Mouse (Mus musculus): ENCODE measurements around the gene Ankrd11.

The Ankrd11 gene

DNA sequence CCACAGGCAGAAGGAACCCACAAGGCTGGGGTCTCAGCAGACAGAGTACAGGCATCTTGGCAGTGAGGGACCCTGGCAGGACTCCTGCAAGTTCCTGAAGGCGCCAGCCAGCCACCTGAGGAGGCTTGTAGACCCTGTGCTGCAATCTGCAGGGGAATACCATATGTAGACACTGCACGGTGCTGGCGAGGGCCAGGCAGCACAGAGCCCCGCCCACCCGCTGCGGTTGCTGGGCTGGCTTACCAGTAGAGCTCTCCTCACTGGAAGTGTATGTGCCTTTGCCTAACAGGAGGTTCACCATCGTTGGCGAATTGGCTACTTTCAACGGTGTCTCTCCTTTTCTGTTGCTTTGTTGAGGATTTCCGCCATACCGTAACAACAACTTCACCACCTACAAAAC is 145.8 kb downstream of the Ankrd11 start:
- no peak for DNase-seq (ENCODE audit: low spot score)

DNA sequence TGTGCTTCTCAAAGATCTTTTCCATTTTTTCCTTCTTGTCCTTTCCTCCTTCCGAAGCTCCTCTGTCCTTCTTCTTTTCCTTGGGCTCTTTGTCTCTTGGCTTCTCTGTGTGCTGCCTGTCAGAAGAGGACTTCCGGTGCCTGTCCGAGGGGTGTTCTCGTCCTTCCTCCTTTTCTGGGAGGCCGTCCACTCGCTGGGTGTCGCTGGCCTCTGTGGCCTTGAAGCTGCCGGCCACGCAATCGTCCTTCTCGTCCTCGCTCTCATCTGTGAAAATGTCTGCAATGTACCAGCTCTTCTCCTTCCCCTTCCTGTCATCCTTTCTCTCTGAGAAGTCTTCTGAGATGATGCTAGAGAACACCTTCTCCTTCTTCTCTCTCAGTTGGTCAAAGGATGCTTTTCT is 148.6 kb downstream of the Ankrd11 start:
- no peak for DNase-seq (ENCODE audit: low spot score)

DNA sequence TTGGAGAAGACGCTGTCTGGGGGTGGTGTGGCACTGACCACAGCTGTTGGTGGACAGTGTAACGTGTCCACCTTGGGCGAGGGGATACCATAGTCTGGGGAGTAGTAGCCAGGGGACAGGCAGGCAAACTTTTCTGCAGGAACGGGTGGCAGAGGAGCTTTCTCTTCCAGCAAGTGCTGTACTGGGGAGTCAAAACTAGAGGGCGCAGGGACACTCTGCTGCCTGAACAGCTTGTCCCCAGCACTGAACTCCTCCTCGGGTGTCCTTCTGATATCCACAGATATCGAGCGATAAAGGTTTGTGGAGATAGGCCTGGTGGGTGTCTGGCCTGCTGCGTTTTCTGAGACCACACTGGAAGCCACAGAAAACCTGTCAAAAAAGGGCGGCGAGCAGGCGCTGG is 150.6 kb downstream of the Ankrd11 start:
- DNase-seq (ENCODE audit: low spot score), result no peak

DNA sequence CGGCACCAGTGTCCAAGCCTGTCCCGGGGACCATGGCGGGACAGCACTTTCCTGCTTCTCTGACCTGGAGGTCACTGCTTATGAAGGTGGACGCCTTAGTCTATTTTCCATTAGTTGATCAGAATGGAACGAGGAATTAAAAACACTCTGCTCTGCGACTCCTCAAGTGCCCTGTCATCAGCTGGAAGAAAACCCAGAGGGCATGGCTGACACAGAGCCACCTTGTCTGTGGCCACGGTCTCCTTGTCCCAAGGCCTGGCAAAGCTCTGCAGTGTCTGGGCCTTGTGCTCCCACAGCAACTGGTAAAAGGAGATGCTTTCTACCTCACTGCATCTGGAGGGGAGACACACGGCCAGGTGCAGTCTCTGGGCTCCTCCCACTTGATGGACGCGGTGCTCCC is 158.4 kb downstream of the Ankrd11 start:
- DNase-seq (ENCODE audit: low spot score), result no peak

DNA sequence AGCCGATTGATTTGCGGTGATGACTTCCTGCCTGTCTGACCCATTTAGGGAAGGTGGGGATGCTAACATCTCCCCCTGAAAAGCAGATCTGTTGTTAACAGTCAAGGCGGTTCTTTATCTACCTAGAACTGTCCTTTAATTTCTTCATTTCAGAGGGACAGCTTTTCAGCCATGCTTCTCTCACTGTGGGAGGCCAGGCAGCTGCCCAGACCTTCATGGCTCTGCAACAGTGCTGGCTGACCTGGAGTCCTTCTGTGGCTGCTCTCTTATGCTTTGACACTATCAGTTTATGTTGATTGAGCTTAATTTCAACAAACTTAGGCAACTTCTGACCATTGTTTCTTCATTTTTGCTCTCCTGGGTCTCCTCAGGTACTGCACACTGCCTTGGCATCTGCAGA is 161.8 kb downstream of the Ankrd11 start:
- no peak for DNase-seq (ENCODE audit: low spot score)

DNA sequence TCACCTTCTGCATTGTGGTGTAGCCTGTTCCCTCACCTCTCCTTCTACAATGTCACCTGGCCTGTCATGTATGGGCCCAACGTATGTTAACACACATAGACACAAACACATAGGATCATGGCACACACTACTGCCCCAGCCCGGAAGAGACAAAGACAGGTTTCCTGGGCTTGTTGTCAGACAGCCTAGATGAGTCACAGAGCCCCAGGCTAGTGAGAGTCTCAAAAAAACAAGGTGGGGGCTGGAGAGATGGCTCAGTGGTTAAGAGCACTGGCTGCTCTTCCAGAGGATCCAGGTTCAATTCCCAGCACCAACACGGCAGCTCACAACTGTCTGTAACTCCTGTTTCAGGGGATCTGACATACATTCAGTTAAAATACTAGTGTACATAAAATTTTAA is 163.8 kb downstream of the Ankrd11 start:
- no peak for DNase-seq (ENCODE audit: low spot score)

DNA sequence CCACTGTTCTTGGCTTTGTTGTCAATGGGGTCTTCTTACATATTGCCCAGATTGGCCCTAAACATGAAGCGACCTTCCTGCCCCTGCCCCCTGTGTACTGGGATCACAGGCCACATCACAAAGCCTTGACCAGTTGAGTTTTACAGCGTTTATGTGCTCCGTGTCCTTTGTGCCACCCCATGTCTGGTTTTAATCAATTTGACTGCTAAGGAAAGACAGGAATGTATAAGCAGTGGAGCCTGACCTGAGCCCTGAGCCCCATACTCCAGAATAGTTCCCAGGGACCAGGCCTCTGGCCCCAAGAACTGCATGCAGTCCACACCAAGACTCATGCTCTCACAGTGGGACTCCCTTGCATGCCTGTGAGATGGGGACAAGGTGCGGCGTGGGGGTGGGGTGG is 166.9 kb downstream of the Ankrd11 start:
- DNase-seq (ENCODE audit: low spot score), result no peak

DNA sequence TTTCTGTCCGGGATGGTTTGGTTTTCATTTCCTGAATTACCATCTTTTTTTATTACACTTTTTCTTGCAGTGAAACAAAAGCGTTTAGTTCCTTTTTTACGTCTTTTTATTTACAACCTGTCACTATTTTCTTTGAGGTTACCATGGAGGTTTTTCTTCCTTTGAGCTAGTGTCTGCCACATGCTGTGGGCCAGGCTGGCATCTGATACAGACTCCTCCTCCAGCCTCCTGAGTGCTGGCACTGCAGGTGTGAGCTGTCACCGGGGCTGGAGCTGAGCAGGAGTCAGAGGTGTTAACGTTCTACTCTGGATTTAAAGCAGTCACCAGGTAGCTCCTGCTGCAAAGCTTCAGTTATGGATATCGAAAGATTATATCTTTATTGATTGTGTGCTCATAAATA is 168.9 kb downstream of the Ankrd11 start:
- DNase-seq (ENCODE audit: low spot score), result no peak

DNA sequence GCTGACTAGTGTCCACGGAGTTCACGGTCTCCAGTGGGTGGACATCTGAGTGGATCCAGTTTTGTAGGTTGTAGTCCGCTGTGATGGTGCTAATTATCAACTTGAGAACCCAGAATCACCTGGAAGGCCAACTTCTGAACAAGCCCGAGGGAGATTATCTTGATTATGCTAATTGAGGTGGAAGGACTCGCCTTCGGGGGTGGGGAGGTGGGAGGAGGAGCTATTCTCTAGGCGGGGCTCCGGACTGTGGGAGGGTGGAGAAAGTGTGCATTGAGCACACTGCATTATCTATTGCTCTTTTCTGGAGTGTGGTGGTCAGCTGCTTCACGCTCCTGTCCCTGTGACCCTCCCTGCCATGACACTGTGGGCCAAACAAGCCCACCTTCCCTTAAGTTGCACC is 170.4 kb downstream of the Ankrd11 start:
- no peak for DNase-seq (ENCODE audit: low spot score)

DNA sequence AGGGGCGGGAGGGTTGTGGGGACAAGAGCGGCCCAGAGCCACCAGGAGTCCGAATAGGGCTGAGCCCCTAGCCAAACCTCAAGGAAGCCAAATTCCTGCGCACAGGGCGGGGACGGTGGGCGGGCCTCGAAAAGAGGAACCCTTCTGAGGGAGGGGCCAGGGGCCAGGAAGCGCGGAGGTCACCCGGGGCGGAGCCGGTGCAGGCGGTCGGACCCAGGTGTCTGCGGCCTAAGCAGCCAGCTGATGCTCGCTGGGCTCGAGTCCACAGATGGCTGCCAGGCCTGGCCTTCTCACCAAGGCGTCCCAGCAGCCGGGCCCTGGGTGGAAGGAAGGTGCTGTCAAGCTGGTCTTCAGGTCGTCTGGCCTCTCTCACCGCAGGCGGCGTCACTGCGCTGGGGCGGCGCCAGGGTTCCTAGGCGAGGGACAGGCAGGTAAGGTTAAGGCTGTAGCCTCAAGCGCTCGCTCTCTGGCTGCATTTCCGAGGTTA is 171.7 kb downstream of the Ankrd11 start:
- peak; percentile 38 for DNase-seq (ENCODE audit: low spot score)

DNA sequence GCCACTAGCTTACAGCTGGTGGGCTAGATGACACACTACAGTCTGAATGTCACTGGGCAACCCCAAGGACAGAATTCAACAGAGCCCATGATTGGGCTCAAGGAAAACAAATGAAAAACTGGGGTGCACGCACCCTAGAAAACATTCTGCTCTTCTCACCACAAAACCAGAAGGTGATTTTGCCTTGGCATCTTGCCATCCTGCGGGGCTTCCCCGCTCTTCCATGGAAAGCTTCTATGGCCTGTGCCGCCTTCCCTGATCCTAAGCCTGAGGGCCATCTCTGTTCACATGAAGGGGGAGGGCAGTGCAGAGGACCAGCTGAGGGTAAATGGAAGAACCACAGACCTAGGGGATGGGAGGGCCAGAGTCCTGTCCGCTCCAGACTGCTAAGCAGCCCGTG is 174.1 kb downstream of the Ankrd11 start:
- DNase-seq (ENCODE audit: low spot score), result no peak

DNA sequence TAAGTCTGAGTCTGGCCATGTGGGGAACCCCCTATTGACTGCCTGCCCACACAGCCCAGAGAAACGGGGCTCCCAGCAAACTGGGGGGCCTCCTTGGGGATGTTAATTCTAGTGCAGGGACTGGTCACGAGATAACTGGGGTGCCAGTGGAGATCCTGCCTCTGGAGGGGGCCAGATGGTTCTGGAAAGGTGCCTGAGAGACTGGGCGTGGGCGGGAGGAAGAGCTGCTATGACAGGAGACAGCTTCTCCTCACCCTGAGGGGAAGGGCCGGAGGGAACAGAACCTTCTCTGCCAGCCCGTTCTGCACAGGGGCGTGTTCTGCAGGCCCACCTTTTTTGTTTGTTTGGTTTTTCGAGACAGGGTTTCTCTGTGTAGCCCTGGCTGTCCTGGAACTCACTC is 175.8 kb downstream of the Ankrd11 start:
- DNase-seq (ENCODE audit: low spot score), result no peak

DNA sequence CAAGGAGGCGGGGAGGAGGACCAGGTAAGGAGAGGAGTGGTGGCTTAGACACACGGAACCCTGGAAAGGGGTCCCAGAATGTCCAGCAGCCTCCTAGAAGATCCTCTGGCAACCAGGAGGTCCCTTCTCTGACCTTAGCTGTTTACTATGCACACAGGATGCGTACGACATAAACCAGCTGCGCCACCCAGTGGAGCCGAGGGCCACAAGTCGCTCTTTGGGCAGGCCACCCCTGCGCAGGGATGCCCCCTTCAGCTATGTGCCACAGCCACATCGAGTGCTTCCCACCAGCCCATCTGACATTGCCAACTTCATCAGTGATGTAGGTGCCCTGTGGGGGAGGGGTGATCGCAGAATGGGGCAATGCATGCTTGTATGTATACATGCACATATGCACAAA is 176.6 kb downstream of the Ankrd11 start:
- DNase-seq (ENCODE audit: low spot score), result no peak

DNA sequence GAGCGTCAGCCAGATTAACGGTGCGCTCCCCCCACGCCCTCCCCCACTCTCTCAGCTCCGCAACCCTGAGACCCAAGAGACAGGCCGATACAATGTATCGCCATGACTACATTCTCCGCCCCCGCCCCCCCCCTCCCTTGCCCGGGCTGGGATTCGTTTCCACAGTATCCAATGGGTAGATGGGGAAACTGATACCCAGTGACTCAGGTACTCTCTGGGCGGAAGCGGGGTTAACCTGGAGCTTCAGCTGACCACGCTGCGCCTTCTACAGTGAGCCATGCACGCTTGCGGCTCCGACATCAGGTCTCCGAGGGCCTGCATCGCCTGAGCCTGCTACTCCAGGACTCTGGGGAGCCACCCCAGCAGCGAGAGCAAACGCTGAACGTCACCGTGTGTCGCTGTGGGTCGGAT is 177.4 kb downstream of the Ankrd11 start:
- DNase-seq (ENCODE audit: low spot score), result no peak

DNA sequence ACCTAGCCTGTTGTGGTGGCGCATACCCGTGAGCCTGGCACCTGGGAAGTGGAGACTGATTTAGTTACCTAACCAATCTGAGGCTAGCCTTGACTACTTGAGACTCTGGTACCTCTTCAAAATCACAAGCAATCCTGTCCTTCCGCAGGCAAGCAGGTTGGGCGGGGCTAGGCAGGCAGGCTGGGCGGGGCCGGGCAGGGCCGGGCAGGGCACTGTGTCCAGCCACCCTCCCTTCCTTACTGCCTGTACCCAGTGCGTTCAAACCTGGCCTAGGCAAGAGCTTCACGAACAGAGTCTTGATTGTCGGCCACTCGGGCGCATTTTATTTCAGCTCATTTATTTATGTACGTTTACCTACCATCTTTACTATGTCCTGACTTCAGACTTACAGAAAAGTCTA is 182.2 kb downstream of the Ankrd11 start:
- no peak for DNase-seq (ENCODE audit: low spot score)

DNA sequence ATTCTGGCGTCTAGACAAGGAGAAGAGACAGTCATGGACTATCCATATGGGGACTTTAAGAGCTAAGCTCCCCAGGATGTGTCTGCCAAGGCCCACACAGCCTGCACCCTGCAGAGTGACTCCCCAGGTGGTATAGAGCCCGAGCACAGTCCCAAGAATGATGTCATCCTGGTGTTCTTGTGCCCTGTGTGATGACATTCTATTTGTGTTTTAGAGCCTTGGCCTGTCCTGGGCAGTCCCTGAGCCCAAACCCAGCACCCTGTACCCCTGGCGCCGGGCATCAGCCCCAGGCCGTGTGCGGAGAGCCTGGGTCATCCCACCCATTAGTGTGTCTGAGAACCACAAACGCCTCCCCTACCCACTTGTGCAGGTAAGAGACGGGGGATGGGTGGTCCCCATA is 185.8 kb downstream of the Ankrd11 start:
- no peak for DNase-seq (ENCODE audit: low spot score)

DNA sequence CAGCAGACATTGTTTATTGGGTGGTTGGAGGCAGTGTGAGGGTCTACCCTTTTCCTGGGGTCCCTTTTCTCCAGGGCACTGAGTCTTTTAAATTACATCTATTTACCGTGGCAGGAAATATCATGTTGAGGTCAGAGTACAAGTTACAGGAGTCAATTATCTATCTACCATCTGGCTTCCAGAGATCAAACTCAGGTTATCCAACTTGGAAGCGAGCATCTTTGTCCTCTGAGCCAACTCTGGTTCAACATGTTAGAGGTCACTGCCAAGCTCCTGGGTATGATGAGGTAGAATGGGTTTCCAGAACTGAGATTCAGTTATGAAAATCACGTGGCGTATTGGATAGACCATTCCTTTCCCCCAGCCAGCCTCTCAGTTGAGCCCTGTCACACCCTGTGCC is 187.0 kb downstream of the Ankrd11 start:
- no peak for DNase-seq (ENCODE audit: low spot score)

DNA sequence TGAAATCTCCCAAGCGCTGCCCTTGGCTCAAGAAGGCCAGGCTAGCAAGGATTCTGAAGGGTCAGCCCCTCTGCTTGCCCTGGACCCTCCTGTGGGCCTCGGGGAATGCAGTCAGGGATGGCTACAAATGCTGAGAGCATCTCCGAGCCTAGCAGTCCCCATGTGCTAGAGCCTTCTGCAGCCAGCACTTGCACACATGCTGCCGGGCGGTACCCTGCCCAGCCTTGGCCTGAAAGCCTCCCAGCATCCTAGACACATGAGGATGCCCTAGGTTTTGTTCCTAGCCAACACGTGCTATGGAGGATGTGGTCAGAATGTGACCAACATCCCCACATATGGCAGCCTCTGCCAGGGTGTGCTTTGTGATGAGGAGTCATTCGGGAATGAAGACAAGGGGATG is 187.7 kb downstream of the Ankrd11 start:
- no peak for DNase-seq (ENCODE audit: low spot score)

DNA sequence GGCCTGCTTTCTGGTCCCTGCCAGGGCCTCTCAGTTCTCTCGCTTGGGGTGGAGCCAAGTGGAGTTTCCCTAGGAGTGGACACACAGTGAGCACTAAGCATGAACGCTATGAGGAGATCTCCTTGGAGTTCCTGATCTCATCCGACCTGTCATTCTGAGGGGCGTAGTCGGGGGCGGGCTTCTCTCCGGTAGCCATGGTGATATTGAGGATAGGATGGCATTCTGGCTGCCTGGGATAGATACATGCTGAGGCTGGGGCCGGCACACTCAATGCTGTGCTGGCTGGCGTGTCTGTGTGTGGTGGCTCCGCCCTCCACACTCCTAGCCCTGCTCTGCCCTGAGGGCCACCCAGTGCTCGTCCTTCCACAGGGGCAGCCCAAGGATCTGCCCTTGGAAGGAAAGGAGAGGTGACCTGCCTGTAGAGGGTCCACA is 188.7 kb downstream of the Ankrd11 start:
- no peak for DNase-seq (ENCODE audit: low spot score)

DNA sequence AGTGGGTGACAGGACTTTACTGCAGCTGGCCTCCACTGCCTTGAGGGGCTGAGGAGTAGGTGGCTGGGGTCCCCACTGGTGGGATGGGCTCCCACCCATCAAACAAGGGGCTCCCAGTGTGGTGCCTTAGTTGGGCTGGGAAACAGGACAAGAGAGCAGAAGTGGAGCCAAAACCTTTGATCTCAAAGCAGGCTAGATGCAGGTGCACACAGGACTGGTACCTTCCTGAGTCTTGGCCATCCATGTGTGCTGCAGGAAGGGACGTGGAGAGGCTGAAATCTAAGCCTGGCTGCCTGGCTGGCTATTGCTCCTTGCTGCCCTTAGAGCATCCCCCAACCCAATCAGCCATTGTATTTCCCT is 189.6 kb downstream of the Ankrd11 start:
- DNase-seq (ENCODE audit: low spot score), result no peak

DNA sequence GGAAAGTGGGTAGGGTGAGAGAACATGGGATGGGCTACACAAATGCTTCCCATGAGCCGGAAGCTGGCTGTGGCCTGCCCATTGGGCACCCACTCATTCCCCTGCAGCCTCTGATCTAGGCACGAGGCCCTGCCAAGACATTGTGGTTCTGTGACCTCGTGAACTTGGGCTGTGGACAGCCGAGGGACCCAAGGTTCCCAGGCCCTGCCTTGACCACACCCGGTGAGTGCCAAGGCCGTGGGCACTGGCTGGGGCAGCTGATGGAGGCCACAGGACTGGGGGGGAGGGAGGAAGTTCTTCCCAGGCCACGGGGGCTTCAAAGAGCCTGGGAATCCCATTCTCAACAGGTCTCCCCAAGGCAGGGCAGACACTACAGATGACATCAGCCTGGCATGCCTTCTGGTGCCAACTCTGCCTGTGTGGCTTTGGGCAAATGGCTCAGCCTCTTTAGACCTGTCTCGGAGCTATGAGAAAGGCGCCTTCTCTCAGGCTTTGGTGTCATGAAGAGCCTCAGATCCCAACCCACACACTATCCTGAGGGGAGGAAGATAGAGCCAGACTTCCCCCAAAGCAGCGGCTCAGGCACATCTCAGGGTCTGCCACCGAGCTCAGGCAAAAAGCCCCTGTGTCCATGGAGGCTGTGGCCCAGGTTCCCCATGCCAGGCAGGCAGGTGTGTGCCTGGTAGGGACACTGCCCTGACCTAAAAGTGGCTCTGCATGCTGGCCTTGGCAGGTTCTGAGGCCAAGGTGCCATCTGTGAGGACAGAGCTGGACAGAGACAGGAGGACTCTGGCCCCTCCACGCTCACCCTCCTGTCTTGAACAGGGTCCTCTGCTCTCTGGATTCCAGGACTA is 190.2 kb downstream of the Ankrd11 start:
- no peak for DNase-seq (ENCODE audit: low spot score)

DNA sequence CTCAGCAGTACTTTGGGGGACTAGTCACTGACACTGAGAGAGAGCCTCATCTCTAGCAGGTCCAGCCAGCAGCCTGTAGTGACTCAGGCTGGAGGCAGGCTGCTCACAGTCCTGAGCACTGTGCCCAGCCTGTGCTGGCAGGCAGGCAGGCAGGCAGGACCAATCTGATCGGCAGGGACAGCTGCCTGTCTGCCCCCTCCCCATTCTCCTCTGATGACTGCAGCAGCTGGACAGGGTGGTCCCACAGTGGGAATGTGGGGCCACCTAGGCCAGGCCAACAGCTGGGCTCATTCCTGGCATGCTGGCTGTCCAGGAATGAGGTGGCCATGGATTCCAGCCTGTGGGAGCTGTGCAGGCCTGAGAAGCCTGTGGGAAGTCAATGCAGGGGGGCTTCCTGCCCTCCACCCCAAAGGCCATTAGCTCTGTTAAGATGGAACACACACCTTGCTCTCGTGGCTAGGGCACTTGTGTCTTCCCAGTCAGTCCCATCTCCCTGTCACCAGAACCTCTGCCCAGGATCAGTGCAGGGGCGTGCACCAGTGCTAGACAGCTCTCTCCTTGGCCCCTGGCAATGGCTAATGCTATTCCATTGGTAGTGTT is 191.3 kb downstream of the Ankrd11 start:
- DNase-seq (ENCODE audit: low spot score), result no peak

DNA sequence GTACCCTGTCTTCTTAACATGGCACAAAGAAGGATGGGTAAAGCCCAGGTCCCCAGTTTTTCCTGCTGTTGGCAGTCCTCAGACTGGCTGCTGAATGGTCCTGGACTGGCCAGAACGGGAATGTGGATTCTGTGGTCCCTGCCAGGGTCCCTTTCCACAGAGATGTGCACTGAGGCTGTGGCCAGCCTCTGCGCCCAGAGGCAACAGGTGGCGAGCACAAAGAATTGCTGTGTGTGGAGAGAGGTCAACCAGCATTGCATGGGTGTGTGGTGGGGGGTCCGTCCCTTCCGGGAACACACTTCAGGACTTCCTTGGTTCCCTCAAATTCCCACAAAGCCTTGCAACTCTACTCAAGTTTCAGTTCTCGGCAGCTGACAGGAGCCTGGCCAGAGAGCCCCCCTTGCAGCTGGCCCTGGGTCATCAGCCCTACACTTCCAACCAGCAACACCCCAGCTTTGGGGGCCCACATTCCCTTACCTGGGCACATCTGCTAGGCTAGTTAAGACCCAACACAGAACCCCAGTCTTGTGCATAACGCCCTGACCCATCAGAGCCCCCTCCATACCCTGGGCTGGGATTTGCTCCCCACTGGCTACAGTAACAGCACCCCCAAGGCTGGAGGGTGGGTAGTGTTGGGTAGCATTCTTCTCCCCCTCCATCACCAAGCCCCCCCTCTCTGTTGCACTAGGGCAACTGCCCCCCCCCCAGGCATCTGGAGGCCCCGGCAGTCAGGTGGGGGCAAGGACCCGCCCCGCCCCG is 192.7 kb downstream of the Ankrd11 start:
- no peak for DNase-seq (ENCODE audit: low spot score)

All from urinary bladder, postnatal 25 days (tissue).